Mouse (Mus musculus) mouse trophoblast stem cell (cell line): ENCODE results near the gene Zfp62.

ENCODE experiments used
- in situ Hi-C, 2 experiments: fragments of 300-500 bp; cut with MseI, MboI; formaldehyde crosslinking; loops; 2 replicates in 1 of 2; 3 replicates in 1 of 2; pipeline ENCODE4 v1.15.1; 2025

Zfp62 gene

DNA sequence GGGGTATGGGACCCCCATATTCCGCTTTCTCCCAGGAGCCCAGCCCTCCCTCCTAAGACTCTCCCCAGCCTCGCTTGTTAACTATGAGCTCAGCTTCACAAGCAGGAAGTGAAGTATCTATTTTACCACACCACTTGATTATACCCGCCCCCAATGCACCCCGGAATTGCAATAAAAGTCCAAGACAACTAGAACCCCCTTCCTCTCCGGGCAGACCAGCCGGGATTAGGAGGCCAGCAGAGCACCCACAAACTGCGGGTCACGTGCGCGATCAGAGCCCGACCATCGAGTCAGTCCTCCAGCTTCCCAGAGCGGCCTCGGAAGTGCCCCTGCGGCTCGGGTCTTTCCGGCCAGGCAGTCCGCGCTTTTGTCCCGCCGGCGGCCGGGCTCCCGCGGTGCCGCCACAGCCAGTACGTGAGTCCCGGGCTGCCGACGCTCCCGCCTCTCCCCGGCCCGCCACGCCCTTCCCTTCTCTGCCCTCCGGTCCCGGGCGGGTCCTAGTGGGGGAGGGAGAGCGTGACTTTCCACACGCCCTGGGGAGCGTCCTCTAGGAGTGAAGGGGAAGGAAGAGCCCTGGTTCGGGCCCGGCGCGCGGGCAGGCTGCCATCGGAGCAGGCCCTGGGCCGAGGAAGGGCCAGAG lies at the start of gene Zfp62:
Gene Zfp62 (plus strand): TSS at position 164 of the 640 bp plus-strand sequence.
- in situ Hi-C loops: loop anchor here in 1 of 2 experiments (5.0 kb wide), 1 partner anchor 39 kb away; the partner anchor contains the start of gene Mgat1

DNA sequence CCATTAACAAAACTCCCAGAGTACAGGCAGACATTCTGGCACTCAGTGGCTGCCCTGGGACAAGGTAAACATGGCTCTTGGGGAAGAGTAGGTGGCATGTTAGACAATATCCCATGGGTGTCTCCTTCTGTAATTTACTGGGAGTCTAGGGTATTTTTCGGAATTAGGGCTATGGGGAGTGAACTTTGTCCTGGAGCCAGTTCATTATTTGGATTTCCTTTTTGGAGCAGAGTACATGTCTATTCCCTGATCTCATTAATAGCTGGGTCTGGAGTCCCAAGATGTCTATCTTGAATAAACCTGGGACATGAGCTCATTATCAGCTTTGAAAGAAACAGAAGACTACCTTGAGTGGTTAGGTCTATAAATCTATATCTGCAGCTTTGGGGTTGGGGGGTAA lies 49.0 kb upstream of the Zfp62 start, which contains the start of gene Olfr1394:
Gene Olfr1394 (plus strand): TSS at position 301 of the 400 bp plus-strand sequence.
- in situ Hi-C loops: no loop called here

DNA sequence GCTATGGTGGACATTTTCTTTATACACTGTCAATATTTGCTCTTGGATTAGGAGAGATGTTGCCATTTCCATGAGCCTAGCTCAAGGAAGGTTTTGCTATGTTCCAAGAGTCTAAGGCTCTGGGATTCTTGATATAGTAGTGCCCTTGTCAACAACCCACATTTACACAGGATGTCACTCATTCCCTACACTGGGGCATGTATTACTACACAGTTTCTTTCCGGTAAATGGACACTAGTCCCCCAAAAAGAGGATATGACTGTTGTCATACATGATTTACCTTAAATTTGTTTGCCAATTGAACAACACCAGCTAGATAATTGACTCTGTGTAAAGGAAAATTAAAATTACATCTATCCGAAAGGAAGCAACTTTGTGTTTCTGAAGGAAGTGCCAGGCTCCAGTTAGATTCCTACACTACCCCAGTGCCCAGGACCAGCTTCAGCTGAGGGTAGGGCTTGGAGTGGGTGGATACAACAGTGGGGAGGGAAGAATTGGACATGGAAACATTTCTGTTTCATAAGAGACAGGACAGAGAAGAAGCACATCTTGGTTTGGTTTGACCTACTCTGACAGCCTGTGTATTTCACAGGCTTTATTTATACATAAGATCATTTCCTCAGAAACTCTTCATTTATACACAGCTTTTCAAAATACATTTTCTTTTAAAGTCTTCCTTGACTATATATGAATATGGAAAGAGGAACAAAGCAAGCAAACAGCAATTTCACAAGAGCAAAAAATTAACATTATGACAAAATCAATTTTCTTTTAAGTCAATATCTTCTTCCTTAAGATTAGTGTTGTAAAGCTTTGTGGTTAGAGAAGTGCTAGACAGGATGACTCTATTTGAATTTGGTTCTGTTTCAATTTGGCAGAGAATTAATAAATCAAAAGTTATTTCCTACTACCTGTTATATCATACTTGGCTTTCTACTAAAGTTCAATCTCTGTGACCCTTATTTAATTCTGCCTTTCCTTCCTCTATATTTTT lies 46.0 kb upstream of the Zfp62 start:
- in situ Hi-C loops: no loop called here

DNA sequence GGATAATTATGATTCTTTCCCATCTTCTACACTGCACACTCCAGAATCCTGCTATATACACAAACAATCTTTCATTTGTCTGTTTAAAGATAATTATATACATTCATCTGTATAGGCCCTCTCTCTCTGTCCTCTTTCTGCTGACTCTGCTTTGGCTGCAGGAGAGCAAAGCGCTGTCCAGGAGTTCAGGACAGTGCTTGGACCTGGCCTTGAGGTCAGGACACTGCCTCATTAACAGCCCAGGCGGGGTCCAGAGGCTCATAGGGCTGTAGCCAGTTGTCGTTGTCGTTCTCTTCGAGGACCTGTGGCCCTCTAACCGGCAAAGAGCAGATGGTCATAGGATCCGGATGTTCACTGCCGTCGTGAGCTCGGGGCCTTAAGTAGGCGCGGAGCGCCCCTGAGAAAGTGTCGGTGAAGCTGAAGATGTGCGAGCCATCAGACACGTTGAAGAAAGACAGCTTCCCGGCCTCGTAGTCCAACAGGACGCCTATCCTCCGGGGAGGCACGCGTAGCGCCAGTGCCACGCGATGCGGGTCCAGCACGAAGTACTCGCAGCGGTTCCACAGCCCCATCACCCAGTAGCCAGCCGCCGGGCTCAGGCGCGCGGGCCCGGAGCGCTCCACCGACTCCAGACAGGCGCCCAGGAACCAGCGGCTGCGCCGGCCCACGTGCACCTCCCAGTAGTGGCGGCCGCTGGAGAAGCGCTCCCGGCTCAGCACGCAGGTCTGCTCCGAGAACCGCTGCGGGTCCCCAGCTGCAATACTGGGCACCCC lies 34.1 kb upstream of the Zfp62 start:
- in situ Hi-C loops: no loop called here

DNA sequence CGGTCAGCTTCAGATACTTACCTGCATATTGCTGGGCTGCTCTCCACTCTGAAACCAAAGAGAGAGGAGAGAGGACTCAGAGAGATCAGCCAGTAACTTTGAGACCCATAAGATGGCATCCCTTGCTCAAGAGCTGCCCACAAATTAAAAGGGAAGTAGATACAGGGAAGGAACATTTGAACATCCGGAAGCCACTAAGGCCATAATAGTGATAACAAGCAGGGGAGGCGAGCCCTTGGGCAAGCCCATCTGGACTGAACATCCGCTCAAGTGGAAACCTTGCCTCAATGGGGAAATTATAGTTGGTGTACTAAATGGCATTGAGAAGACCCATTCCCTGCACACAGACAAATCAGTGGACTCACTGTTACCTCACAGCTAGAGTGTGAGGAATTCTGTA lies 32.5 kb upstream of the Zfp62 start:
- in situ Hi-C loops: no loop called here

DNA sequence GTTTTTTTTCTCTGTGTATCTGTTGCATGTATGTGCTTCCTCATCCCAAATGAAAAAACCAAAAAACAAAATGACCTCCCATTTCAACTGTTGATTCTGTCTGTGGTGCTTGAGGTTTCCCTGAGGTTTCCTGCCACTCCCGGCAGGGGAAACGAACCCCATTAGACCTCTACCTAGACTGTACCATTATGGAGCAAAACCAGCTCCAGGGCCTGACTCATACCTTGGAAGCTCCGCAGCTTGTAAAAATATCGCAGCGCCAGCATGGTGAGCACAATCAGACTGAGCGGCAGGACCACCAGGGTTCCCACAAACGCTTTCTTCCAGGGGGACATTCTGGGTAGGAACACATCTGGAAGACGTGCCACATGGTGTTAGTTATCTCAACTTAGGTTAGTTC lies 27.7 kb upstream of the Zfp62 start:
- in situ Hi-C loops: loop anchor here in 1 of 2 experiments (25.0 kb wide), 1 partner anchor 362 kb away; the partner anchor contains the start of genes Olfr1381 and Olfr1382

DNA sequence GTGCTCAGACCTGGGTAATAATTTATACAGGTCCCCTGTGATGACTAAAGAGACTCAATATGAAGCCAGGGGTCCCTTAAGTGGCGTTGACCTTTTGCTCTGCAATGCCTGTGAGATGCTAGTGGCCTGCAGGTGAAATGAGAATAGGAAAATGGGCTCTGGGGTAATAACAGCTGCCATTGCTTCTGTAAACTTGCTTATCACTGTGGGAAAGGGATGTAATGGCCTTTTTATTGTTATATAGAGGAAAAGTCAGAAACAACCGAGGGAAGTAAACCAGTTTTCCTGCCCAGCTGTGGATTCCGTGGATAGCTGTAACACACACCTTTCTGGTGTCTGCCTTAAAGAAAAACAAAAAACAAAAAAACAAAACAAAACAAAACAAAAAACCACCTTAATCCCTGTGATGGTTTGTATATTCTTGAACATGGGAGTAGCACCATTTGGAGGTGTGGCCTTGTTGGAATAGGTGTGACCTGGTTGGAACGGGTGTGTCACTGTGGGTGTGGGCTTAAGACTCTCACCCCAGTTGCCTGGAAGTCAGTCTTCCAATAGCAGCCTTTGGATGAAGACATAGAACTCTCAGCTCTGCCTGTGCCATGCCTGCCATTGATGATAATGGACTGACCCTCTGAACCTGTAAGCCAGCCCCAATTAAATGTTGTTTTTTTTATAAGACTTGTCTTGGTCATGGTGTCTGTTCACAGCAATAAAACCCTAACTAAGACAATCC lies 26.9 kb upstream of the Zfp62 start:
- in situ Hi-C loops: loop anchor here in 1 of 2 experiments (25.0 kb wide), 1 partner anchor 361 kb away; the partner anchor contains the start of genes Olfr1381 and Olfr1382

DNA sequence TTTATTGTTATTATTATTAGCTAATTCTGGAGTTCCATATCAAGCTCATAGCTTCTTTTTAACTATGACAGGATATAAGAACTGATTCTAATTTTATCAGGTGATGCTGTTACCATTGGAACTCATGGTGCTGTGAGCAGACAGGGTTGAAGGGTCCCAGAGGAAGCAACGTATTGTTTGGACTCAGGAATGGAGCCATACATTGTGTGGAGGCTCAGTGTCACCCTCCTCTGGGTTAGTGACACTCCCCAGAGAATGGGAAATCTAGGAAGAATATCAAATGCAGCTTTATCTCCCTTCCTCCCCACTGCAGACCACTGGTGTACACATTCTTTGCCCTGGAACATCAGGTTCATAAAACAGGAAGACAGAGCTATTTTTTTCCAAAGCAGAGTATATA lies 19.9 kb upstream of the Zfp62 start:
- in situ Hi-C loops: loop anchor here (10.0 to 25.0 kb wide), 2 partner anchors 232 to 354 kb away; partner anchors contain the start of genes Olfr1381 (in 1 of the 2) and Olfr1382 (in 1 of the 2)

DNA sequence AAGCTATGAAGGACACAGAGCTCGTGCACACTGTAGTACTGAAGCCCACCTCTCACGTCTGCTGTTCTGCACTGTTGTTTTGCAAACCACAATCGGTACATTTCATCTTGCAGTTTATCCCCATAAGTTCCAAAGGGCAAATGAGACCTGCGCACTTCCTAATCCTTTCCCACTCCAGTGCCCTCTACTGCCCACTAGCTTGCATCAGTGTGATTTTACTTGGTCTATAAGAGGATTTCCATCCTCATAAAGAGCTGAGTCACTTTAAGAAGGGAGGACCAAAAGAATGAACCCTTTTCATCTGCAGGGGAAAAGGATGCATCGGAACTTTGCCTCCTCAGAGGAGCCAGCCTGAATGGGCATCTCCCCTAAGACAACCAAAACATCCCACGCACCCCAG lies 16.6 kb upstream of the Zfp62 start:
- in situ Hi-C loops: loop anchor here (5.0 to 25.0 kb wide), 3 partner anchors 86 to 351 kb away; partner anchors contain the start of genes Olfr1381 (in 1 of the 2) and Olfr1382 (in 1 of the 2)

DNA sequence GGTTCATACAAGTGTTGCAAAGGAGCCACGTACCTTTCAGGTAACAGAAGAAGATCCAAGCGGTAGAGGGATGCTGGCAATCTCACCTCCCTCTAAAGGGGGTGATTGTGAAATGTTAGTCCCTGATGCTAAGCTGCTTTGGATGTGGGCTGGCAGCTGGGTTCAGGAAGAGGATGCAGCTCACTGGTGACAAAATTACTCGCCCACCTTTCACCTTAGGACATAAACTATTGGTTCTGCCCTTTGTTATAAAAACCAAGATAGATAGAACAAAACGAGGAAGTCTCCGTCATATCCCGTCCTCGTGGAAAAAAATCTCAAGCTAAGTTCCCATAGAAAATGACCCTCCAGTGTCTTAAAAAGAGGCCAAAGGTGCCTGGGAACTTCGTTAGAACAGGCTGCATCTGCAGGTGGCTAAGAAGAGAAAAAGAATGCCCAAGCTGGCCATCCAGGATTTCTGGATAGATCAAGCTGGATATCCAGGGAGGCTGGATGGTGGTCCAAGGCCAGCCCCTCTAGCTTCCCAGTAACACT lies 16.1 kb upstream of the Zfp62 start, which contains the start of gene Btnl9:
Gene Btnl9 (minus strand): TSS at position 205 of the 534 bp plus-strand sequence.
- in situ Hi-C loops: loop anchor here (5.0 to 25.0 kb wide), 3 partner anchors 85 to 350 kb away; partner anchors contain the start of genes Olfr1381 (in 1 of the 2) and Olfr1382 (in 1 of the 2)

DNA sequence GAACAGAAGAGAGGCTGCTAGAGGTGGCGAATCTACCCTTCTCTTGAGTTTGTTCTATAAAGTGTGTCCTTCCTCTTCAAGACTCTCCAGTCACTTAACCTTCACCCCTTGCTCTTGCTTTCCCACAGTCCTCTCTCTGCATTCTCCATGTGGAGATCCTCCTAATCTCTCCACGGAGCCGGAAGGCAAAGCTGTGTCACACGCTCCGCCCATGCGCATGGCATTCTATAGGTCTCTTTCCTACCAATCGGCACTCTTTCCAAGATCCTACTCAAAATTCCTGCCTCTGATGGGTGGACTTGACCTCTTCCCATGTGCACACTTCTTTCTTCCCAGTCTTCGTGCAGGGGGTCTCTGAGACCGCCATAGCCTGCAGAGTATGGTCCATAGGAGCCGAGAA lies 15.4 kb upstream of the Zfp62 start:
- in situ Hi-C loops: loop anchor here (5.0 to 25.0 kb wide), 3 partner anchors 85 to 350 kb away; partner anchors contain the start of genes Olfr1381 (in 1 of the 2) and Olfr1382 (in 1 of the 2)

DNA sequence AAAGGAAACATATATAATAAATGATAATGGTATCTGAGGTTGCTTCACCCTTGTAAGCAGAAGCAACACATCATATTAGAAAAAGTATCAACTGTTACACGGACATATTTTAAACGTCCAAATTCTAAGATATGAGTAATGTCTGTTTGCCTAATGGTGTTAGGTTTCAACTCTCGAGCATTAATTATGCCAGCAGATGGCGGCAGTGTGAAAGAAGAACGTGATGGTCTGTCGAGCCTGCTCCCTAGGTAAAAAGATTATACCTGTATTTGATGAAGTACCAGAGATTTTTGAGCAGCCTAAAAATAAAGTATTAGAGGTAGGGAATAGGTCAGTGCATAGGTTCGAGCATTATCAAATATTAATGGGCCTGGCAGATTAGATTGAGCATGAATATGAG lies 13.4 kb upstream of the Zfp62 start:
- in situ Hi-C loops: loop anchor here (5.0 to 25.0 kb wide), 3 partner anchors 83 to 348 kb away; partner anchors contain the start of genes Olfr1381 (in 1 of the 2) and Olfr1382 (in 1 of the 2)

DNA sequence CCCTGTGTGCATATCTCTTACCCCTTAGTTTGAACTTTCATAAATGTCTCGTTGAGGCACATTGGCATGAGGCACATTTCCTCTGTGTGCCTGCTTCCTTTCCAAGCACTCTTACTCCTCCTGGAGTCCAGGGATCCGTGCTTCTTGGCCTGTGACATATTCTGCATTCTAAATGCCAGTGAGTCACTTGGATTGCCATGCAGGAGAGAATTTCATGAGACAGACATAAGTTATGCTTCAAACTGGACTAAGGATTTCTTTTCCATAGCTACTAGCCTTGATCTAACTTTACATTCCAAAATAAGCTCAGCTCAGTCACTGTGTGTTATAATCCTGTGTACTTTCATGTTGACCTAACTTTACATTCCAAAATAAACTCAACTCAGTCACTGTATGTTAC lies 12.0 kb upstream of the Zfp62 start:
- in situ Hi-C loops: loop anchor here in 1 of 2 experiments (5.0 to 25.0 kb wide), 2 partner anchors 81 to 346 kb away; partner anchors contain the start of genes Olfr1381 and Olfr1382

DNA sequence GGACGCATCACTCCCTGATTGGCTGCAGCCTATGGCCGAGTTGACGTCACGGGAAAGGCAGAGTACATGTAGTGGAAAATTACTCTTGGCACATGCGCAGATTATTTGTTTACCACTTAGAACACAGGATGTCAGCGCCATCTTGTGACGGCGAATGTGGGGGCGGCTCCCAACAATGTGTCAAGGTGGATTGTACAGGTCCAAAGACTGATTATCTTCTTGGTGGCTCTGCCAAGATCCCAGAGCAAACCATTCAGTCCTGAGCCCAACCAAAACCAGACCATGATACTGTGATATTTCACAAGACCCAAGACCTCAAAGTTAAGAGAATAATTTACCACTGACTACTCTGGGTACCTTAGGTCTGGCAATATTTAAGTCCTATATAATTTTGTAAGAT lies 8.3 kb upstream of the Zfp62 start:
- in situ Hi-C loops: loop anchor here in 1 of 2 experiments (5.0 to 25.0 kb wide), 2 partner anchors 78 to 343 kb away; partner anchors contain the start of genes Olfr1381 and Olfr1382

DNA sequence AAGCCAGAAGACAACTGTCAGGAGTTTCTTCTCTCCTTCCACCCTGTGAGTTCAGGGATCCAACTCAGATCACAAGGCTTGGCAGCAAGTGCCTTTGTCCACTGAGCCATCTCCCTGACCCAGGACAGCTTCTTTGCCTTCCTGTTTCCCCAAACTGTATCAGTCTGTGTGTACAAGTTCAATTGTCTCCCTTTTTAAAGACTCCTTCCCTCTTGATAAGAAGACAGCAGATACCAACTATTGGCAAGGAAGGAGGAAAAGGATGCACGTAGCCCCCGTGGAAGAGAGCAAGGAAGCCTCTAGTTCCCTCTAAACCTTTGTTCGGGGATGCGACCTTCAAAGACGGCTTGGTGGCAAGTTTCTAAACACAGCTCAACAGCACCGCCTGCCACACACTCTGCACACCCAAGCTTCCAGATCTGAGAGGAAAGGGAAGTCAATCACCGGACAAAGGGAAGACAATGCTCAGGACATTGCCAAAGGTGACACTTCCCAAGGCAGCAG lies 7.2 kb upstream of the Zfp62 start:
- in situ Hi-C loops: loop anchor here in 1 of 2 experiments (25.0 kb wide), 1 partner anchor 341 kb away; the partner anchor contains the start of genes Olfr1381 and Olfr1382

DNA sequence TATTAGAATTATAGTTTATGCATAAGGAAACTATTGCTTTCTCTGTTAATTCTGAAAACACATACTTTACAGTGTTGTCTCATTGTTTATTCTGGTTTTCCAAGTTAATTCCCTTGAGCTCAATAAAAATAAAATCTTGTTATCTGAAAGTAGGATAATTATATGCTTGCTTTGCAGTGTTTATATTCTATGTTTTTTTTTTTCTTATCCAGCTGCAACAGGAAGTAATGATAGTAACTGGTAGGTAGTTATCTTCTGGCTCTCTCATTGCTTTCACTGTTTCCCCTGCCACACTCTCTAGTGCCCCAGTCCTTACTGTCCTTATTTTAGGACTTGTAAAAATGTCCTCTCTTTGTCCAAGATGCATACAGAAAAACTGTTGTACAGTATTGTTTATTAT lies 2.4 kb upstream of the Zfp62 start:
- in situ Hi-C loops: loop anchor here in 1 of 2 experiments (5.0 kb wide), 1 partner anchor 42 kb away; the partner anchor contains the start of gene Mgat1

DNA sequence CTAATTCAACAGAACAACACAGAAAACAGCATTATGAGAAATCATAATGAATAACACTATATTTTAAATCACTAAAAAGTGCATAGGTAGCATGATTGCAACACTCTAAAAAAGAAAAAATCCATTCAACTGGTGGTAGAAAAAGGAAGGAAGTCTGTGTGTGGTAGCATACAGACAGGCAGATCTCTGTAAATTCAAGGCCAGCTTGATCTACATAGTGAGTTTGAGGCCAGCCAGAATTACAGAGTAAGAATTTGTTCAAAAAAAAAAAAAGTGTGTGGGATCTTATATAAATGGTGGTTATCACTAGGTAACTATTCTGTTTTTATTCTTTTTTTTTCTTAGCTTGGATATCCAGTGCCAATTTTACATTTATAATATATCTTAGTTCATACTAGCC lies 1.9 kb upstream of the Zfp62 start:
- in situ Hi-C loops: loop anchor here in 1 of 2 experiments (5.0 kb wide), 1 partner anchor 41 kb away; the partner anchor contains the start of gene Mgat1

DNA sequence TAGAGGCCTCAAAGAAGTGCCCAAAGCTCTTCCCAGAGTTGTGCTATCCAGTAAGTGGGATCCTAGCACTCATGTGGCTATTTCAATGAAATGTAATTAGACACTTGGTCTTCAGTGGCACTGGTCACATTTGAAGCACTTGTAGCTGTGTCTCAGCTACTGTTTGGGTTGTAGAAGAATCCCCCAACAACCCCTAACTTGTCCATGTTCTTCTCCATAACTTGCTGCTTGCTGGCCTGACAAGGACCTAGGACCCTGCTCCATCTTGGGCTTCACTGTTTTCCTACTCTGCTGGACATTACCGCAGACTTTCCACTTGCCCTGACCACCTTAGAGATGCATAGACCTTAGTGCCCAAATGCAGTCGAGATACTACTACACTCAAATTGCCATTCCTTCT lies 1.0 kb upstream of the Zfp62 start:
- in situ Hi-C loops: loop anchor here in 1 of 2 experiments (5.0 kb wide), 1 partner anchor 40 kb away; the partner anchor contains the start of gene Mgat1
